Mouse (Mus musculus) hindlimb bud, embryonic 11.5 days (tissue): ENCODE results near the gene Olfr462.

ENCODE experiments used
- DNase-seq: peaks from one replicate; pipeline ENCODE4 v3.0.0-alpha.2; 2012; ENCODE audit warnings: low read depth, low spot score; ENCODE audit errors: extremely low spot score

Olfr462 gene

GRCm38 (mm10) chr11:87847884-87848283 is 44.2 kb downstream of the Olfr462 start:
- DNase-seq = no peak

GRCm38 (mm10) chr11:87846968-87847600 is 45.0 kb downstream of the Olfr462 start:
- no peak for DNase-seq

- DNase-seq = no peak
Measured at GRCm38 (mm10) chr11:87841436-87841835, 50.6 kb downstream of the Olfr462 start.

GRCm38 (mm10) chr11:87840676-87841075 is 51.4 kb downstream of the Olfr462 start:
- no peak for DNase-seq
